Mouse (Mus musculus) forebrain, embryonic 12.5 days (tissue): ENCODE measurements around the gene Txndc16. TPM values are rescaled to one million over a fixed set of nuclear protein-coding genes. Genes with fewer than 3 reads are reported as not detected.

ENCODE experiments used
- ATAC-seq: fragments of 200-750 bp; cut with Nextera tagmentation; 2 replicates; pipeline ENCODE4 v1.8.0; 2017; ENCODE audit warnings: moderate TSS enrichment; ENCODE audit not compliant: low FRiP score
- H3K27ac ChIP-seq: fragments of 300-500 bp; sonication (generic); 2 replicates; pipeline ENCODE4 v1.5.1; 2016; ENCODE audit warnings: mild to moderate bottlenecking
- H3K27me3 ChIP-seq: fragments of 300-500 bp; sonication (generic); 2 replicates; pipeline ENCODE4 v1.6.1; 2016; ENCODE audit warnings: mild to moderate bottlenecking
- H3K36me3 ChIP-seq: fragments of 300-500 bp; sonication (generic); replicated peaks from 2 replicates; pipeline ENCODE4 v1.6.1; 2016; ENCODE audit warnings: mild to moderate bottlenecking
- H3K4me1 ChIP-seq: fragments of 300-500 bp; sonication (generic); 2 replicates; pipeline ENCODE4 v1.6.1; 2016
- H3K4me2 ChIP-seq: fragments of 300-500 bp; sonication (generic); 2 replicates; pipeline ENCODE4 v1.6.1; 2016; ENCODE audit warnings: mild to moderate bottlenecking, moderate library complexity
- H3K4me3 ChIP-seq: fragments of 300-500 bp; sonication (generic); replicated peaks from 2 replicates; pipeline ENCODE4 v1.5.1; 2016; ENCODE audit warnings: mild to moderate bottlenecking
- H3K9ac ChIP-seq: fragments of 300-500 bp; sonication (generic); 2 replicates; pipeline ENCODE4 v1.6.1; 2016; ENCODE audit warnings: mild to moderate bottlenecking
- H3K9me3 ChIP-seq: fragments of 300-500 bp; sonication (generic); 2 replicates; pipeline ENCODE4 v1.6.1; 2016
- WGBS: fragments of 180-500 bp; shearing (Covaris S2); methylation state at CpG from one replicate; pipeline ENCODE4 v1.1.7; 2016; 5-methylcytosine and 5-hydroxymethylcytosine counted together
- polyA plus RNA-seq: library from polyadenylated mRNA; unstranded; fragments of >200 nt; fragmentation: Nextera tagmentation; extraction: Ambion mirVana; gene quantifications from 2 replicates; pipeline ENCODE4 v1.2.1, GENCODE M21; 2016

Gene Txndc16
- polyA plus RNA-seq, 1 experiment from 2014 or later: 23.0 TPM

GRCm38 (mm10) chr14:45135961-45136360 lies 84.2 kb downstream of the Txndc16 start:
- H3K4me1 ChIP-seq: no peaks in the 10 kb centered on the region
- 84% methylated on average over 2 of the region's 2 CpGs for WGBS
- no peak overlapping the region for H3K9ac ChIP-seq
- H3K4me2 ChIP-seq: no peak overlapping the region
- no peak for ATAC-seq
- no peaks in the 10 kb centered on the region for H3K27me3 ChIP-seq
- H3K36me3 ChIP-seq: 0 out of 2 replicates have a peak, but pooled peaks cover 5% of the 10 kb centered on the region
- H3K4me3 ChIP-seq: no peak overlapping the region
- H3K9me3 ChIP-seq: no peaks in the 10 kb centered on the region
- no peak overlapping the region for H3K27ac ChIP-seq

- Histone ChIP-seq H3K4me1 (no peaks in the 10 kb centered on the region), H3K4me2 (no peak overlapping the region), H3K4me3 (no peak overlapping the region), H3K9ac (no peak overlapping the region), H3K27ac (no peak overlapping the region), H3K9me3 (no peaks in the 10 kb centered on the region), H3K27me3 (no peaks in the 10 kb centered on the region), H3K36me3 (0 out of 2 replicates have a peak, but pooled peaks cover 5% of the 10 kb centered on the region)
- 66% methylated on average over 9 of the region's 9 CpGs for WGBS
- ATAC-seq: no peak
Measured at GRCm38 (mm10) chr14:45135560-45135959, 84.6 kb downstream of the Txndc16 start.

GRCm38 (mm10) chr14:45118359-45118758 lies 101.8 kb downstream of the Txndc16 start:
- no peak for ATAC-seq
- no peak overlapping the region for H3K4me2 ChIP-seq
- 55% methylated on average over 4 of the region's 4 CpGs for WGBS

GRCm38 (mm10) chr14:45102201-45102600 lies 117.9 kb downstream of the Txndc16 start:
- no peak for ATAC-seq
- 90% methylated on average over 8 of the region's 8 CpGs for WGBS
- no peaks in the 10 kb centered on the region for H3K36me3 ChIP-seq
- no peak overlapping the region for H3K9ac ChIP-seq
- no peak overlapping the region for H3K4me3 ChIP-seq
- H3K4me1 ChIP-seq: no peaks in the 10 kb centered on the region
- no peaks in the 10 kb centered on the region for H3K27me3 ChIP-seq
- H3K4me2 ChIP-seq: no peak overlapping the region
- H3K27ac ChIP-seq: no peak overlapping the region
- H3K9me3 ChIP-seq: no peaks in the 10 kb centered on the region

More at GRCm38 (mm10) chr14:45118359-45118758, 101.8 kb downstream of the Txndc16 start:
- Histone ChIP-seq H3K9ac (no peak overlapping the region), H3K4me1 (0 out of 2 replicates have a peak, but pooled peaks cover 3% of the 10 kb centered on the region), H3K27ac (no peak overlapping the region), H3K4me3 (no peak overlapping the region), H3K36me3 (no peaks in the 10 kb centered on the region), H3K27me3 (no peaks in the 10 kb centered on the region), H3K9me3 (no peaks in the 10 kb centered on the region)

- Histone ChIP-seq H3K4me3 (no peak overlapping the region), H3K4me2 (no peak overlapping the region), H3K4me1 (no peaks in the 10 kb centered on the region), H3K36me3 (no peaks in the 10 kb centered on the region), H3K9me3 (no peaks in the 10 kb centered on the region), H3K9ac (no peak overlapping the region), H3K27me3 (no peaks in the 10 kb centered on the region), H3K27ac (no peak overlapping the region)
- ATAC-seq: no peak
- 85% methylated on average over 3 of the region's 3 CpGs for WGBS
Measured at GRCm38 (mm10) chr14:45092327-45092726, 127.8 kb downstream of the Txndc16 start.

GRCm38 (mm10) chr14:45090011-45090410 lies 130.1 kb downstream of the Txndc16 start:
- Histone ChIP-seq H3K36me3 (no peaks in the 10 kb centered on the region), H3K9me3 (no peaks in the 10 kb centered on the region), H3K4me3 (no peak overlapping the region), H3K27ac (no peak overlapping the region), H3K4me1 (no peaks in the 10 kb centered on the region), H3K4me2 (no peak overlapping the region), H3K27me3 (no peaks in the 10 kb centered on the region), H3K9ac (no peak overlapping the region)
- no peak for ATAC-seq
- WGBS: 80% methylated on average over 4 of the region's 4 CpGs

GRCm38 (mm10) chr14:45085651-45086425 lies 134.3 kb downstream of the Txndc16 start:
- ATAC-seq: no peak
- Histone ChIP-seq H3K36me3 (no peaks in the 10 kb centered on the region), H3K9ac (no peak overlapping the region), H3K4me1 (no peaks in the 10 kb centered on the region), H3K27ac (no peak overlapping the region), H3K4me2 (no peak overlapping the region), H3K9me3 (no peaks in the 10 kb centered on the region), H3K4me3 (no peak overlapping the region), H3K27me3 (no peaks in the 10 kb centered on the region)
- 78% methylated on average over 5 of the region's 5 CpGs for WGBS

- WGBS: 94% methylated on average over 5 of the region's 5 CpGs
- Histone ChIP-seq H3K36me3 (no peaks in the 10 kb centered on the region), H3K9ac (no peak overlapping the region), H3K27ac (no peak overlapping the region), H3K27me3 (no peaks in the 10 kb centered on the region), H3K4me2 (no peak overlapping the region), H3K4me1 (no peaks in the 10 kb centered on the region), H3K9me3 (no peaks in the 10 kb centered on the region), H3K4me3 (no peak overlapping the region)
- ATAC-seq: no peak
Measured at GRCm38 (mm10) chr14:45084656-45085280, 135.4 kb downstream of the Txndc16 start.

- 50% methylated on average over 4 of the region's 4 CpGs for WGBS
- Histone ChIP-seq H3K4me2 (no peak overlapping the region), H3K4me3 (no peak overlapping the region), H3K4me1 (no peaks in the 10 kb centered on the region), H3K27me3 (no peaks in the 10 kb centered on the region), H3K9me3 (no peaks in the 10 kb centered on the region), H3K9ac (no peak overlapping the region), H3K36me3 (no peaks in the 10 kb centered on the region), H3K27ac (no peak overlapping the region)
- no peak for ATAC-seq
Measured at GRCm38 (mm10) chr14:45083540-45083939, 136.6 kb downstream of the Txndc16 start.

Other genes starting within 250 kb of the Txndc16 start
- gene Ptger2, start 232.1 kb downstream of the Txndc16 start, polyA plus RNA-seq: 0.13 and 0.17 TPM in 2 replicates
- gene Gpr137c, start 611 bp downstream of the Txndc16 start, polyA plus RNA-seq: 12.5 and 14.1 TPM in 2 replicates
- gene Ero1l, start 98.4 kb upstream of the Txndc16 start, polyA plus RNA-seq: 36.7 and 37.8 TPM in 2 replicates
- gene Psmc6, start 109.5 kb upstream of the Txndc16 start, polyA plus RNA-seq: 221 and 226 TPM in 2 replicates
- gene Styx, start 130.8 kb upstream of the Txndc16 start, polyA plus RNA-seq: 42.2 and 45.8 TPM in 2 replicates
- 25.2 and 28.5 TPM in 2 replicates for gene Gnpnat1, start 184.6 kb upstream of the Txndc16 start, polyA plus RNA-seq